Mouse (Mus musculus) gastrocnemius, adult 2 months (tissue): ENCODE results near the gene Tmem235. TPM values are rescaled to one million over a fixed set of nuclear protein-coding genes. Genes with fewer than 3 reads are reported as not detected.

Experiments
- DNase-seq: peaks from one replicate; pipeline ENCODE4 v3.0.0; 2022
- H3K27ac ChIP-seq: fragments of 200-600 bp; 2 replicates; pipeline ENCODE4 v1.8.1; 2022; ENCODE audit warnings: mild to moderate bottlenecking
- H3K4me3 ChIP-seq: fragments of 200-600 bp; 2 replicates; pipeline ENCODE4 v1.8.1; 2022; ENCODE audit warnings: mild to moderate bottlenecking, moderate library complexity
- CTCF ChIP-seq: fragments of 200-600 bp; IDR thresholded peaks from 2 replicates; pipeline ENCODE4 v1.8.1; 2022; ENCODE audit warnings: antibody characterized with exemption, mild to moderate bottlenecking, moderate library complexity
- intact Hi-C: fragments of 180-260 bp; cut with DNase I; formaldehyde crosslinking; loops from one replicate; pipeline ENCODE4 v1.15.1; 2025
- total RNA-seq, 2 experiments: library from RNA; stranded (reverse); gene quantifications; 2 replicates each; pipeline ENCODE4 v1.2.3; 2021

Gene Tmem235
- total RNA-seq, 2 experiments from 2014 or later, result not detected

DNA sequence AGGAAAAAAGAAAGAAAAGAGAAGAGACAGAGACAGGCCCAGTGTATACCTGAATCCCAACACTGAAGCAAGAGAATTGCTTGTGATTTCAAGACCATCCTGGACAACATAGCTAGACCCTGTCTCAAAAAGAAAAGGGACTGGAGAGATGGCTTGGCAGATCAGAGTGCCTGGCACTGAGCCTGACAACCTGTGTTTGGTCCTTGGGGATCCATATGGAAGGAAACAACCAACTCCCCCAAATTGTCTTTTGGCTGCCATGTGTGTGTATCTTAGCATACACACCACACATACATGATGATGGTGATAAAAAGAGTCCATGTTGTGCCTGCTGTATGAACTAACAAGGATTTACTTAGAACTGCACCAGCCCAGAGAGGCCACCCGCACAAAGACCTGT, 21.5 kb upstream of the Tmem235 start:
- Histone ChIP-seq H3K27ac (no peak overlapping the region), H3K4me3 (no peak overlapping the region)
- no peak for TF ChIP-seq CTCF
- DNase-seq, result no peak
- intact Hi-C loops, result no loop called here

DNA sequence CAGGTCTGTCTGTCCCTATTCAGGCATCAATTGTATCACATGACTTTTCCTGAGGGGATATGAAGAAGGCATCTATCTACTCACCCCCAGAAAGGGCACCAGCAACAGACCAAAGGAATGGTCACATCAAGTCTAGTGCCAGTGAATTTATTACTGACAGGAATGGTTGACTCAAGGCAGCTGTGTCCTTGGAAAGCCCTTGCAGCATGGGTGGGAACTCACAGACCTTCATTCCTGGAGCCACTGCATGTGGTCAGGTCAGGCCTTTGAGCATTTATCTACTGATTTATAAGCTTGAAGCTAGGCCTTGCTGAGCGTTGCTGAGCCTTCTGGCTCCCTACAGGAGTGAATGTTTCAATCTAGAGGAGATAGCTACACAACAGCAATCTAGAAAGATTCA, 19.6 kb upstream of the Tmem235 start:
- no peak for DNase-seq
- intact Hi-C loops, result no loop called here
- TF ChIP-seq CTCF, result no peak
- Histone ChIP-seq H3K27ac (no peak overlapping the region), H3K4me3 (no peak overlapping the region)

DNA sequence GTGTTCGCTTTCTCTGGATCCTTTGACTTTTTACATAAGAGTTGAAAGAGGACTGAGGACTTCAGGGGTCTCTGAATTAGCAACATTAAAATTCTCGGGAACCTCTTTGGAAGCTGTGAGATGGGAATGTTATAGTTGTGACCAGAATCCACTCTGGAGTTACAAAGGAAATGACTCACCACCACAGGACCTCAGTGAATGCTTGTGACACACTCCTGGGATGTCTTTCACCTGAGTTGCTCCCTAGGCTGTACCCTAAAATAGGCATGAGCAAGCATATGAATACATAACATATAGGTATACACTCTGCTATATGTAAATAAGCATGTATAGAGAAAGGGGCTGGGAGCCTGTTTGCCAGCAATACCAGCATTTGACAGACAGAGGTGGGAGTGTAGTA, 17.1 kb upstream of the Tmem235 start:
- intact Hi-C loops, result no loop called here
- no peak overlapping the region for H3K27ac ChIP-seq
- TF ChIP-seq CTCF, result no peak
- DNase-seq, result no peak
- H3K4me3 ChIP-seq, result no peak overlapping the region

- intact Hi-C loops, result no loop called here
- Histone ChIP-seq H3K27ac (no peak overlapping the region), H3K4me3 (no peak overlapping the region)
- TF ChIP-seq CTCF, result no peak
- no peak for DNase-seq
Measured at GRCm38 (mm10) chr11:117844997-117845396, 15.6 kb upstream of the Tmem235 start.

DNA sequence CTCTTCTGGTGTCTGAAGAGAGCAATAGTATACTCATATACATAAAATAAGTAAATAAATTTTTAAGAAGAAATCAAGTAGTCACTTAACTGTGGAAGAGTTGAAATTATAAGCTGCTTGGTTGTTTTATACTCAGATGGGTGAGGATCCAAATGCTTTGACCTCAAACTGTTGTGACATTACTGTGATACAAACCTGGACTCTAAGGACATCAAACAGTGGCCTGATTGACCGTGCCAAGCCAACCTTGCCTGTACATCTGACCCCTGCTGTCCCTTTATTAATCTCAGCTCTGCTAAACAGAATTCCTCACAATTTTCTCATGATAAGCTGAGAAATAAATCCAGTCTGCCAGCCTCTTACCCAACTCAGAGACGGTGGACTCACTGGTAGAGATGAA, 14.9 kb upstream of the Tmem235 start:
- no peak overlapping the region for H3K4me3 ChIP-seq
- intact Hi-C loops, result no loop called here
- no peak for DNase-seq

GRCm38 (mm10) chr11:117846640-117847039, 13.9 kb upstream of the Tmem235 start:
- H3K27ac ChIP-seq, result no peak overlapping the region
- intact Hi-C loops, result no loop called here
- no peak overlapping the region for H3K4me3 ChIP-seq
- DNase-seq, result no peak
- TF ChIP-seq CTCF, result peak; percentile 47

More for the DNA sequence above, 14.9 kb upstream of the Tmem235 start:
- no peak for TF ChIP-seq CTCF
- H3K27ac ChIP-seq, result no peak overlapping the region

DNA sequence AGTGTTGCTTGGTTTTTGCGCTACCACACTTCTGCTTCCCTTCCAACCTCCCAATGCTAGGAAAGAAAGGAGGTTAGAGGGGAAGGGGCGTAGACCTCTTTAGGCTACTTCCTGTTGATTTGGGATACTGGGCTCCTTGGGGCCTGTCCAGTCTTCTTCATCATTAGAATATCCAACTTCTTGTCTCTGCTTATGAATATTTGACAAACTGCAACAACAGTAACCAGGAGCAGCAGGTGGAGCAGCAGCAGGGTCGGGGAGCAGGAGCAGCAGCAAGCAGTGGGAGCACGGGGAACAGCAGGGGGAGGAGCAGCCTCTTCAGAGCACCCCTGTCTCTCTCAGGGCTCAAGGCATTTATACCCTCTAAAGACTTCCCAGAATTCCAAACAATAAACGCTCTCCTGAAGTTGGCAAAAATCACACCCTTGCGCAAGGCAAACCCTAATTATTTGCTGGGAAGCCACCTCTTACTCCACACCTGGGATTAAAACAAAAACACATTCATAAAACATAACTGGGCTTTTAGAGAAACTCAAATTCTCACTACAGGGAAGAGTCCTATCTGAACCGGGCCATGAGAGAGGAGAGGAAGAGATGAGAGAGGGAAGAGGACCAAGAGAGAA, 12.8 kb upstream of the Tmem235 start:
- peak overlapping the region; percentile 82 for H3K4me3 ChIP-seq
- DNase-seq, result no peak
- H3K27ac ChIP-seq, result peak overlapping the region; percentile 94
- intact Hi-C loops, result no loop called here
- TF ChIP-seq CTCF, result no peak

GRCm38 (mm10) chr11:117848271-117848984, 12.1 kb upstream of the Tmem235 start:
- no peak for DNase-seq
- peak overlapping the region; percentile 82 for H3K4me3 ChIP-seq
- intact Hi-C loops, result no loop called here

DNA sequence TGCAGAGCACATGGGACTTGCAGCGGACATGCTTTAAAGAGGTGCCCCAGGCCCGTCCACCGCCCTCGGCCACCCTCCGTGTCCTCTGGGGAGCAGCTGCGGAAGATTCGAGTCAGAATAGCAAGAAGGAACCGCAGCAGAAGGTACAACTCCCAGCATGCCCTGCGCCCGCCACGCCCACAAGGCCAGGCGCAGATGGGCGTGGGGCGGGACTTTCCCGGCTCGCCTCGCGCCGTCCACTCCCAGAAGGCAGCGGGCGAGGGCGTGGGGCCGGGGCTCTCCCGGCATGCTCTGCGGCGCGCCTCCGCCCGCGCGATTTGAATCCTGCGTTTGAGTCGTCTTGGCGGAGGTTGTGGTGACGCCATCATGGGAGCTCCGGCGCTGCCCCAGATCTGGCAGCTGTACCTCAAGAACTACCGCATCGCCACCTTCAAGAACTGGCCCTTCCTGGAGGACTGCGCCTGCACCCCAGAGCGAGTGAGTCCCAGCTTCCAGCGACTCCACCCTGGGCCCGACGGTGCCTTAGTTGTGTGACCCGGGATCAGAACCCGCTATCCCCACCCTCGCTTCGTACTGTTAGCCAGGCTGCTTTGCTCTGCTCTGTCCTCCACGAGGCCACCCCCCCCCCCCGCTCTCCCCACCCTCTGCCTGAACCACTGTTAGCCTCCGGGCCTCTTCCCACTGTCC, 11.4 kb upstream of the Tmem235 start, which contains the start of gene Birc5:
Birc5 (plus strand) TSS at position 267 of the 687 bp plus-strand sequence.
- Histone ChIP-seq H3K27ac (peak within 1 kb of the TSS; percentile 94), H3K4me3 (peak within 1 kb of the TSS; percentile 82)
- TF ChIP-seq CTCF, result no peak
- DNase-seq, result peak; percentile 97
- intact Hi-C loops, result no loop called here

More at GRCm38 (mm10) chr11:117848271-117848984, 12.1 kb upstream of the Tmem235 start:
- TF ChIP-seq CTCF, result no peak
- H3K27ac ChIP-seq, result peak overlapping the region; percentile 94

- no peak for DNase-seq
- Histone ChIP-seq H3K4me3 (no peak overlapping the region), H3K27ac (no peak overlapping the region)
- no peak for TF ChIP-seq CTCF
- intact Hi-C loops, result no loop called here
Measured at GRCm38 (mm10) chr11:117852875-117853274, 7.7 kb upstream of the Tmem235 start.

DNA sequence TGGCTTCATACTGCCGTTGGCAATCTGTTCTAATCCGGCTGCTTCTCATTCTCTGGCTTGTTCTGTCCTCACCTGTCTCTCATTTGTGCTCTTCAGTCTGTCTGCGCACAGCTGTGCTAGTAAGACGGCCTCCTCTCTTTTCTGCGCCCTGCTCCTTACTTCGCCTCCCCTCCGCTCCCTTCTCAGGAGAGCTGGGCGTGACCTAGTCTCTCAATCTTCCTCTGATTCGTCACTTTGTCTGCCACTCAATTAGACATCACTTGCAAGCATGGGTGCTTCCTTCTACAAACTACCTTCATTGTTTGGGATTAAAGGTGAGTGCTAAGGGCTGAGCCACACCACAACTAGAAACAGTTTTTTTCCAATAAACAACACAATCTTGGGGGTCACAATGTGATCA, 6.3 kb upstream of the Tmem235 start:
- Histone ChIP-seq H3K4me3 (no peak overlapping the region), H3K27ac (no peak overlapping the region)
- TF ChIP-seq CTCF, result no peak
- DNase-seq, result no peak
- intact Hi-C loops, result no loop called here

- Histone ChIP-seq H3K27ac (no peak overlapping the region), H3K4me3 (no peak overlapping the region)
- intact Hi-C loops, result no loop called here
- no peak for DNase-seq
- no peak for TF ChIP-seq CTCF
Measured at GRCm38 (mm10) chr11:117855360-117855759, 5.2 kb upstream of the Tmem235 start.

DNA sequence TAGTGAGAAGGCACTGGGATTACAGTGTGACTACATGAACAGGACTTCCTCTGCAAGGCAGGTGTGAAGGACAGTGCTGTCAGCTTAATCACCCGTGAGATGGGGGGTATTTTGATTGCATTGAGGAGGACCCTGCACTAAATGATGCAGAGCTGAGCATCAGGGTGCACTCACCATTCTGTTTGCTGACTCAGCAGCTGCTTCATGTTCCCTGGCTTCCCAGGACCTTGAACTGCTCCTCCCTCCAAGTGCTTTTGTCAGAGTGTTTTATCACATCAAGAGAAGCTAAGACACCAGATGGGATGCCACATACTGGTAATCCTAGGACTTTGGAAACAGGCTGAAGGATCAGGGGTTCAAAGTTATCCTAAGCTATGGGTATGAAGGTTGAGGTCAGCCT, 4.6 kb upstream of the Tmem235 start:
- H3K27ac ChIP-seq, result no peak overlapping the region
- H3K4me3 ChIP-seq, result no peak overlapping the region
- no peak for TF ChIP-seq CTCF
- DNase-seq, result no peak
- intact Hi-C loops, result no loop called here
